Mouse (Mus musculus) hindbrain, embryonic 15.5 days (tissue): ENCODE results near the gene Ispd. TPM values are rescaled to one million over a fixed set of nuclear protein-coding genes. Genes with fewer than 3 reads are reported as not detected.

Experiments
- ATAC-seq: fragments of 200-750 bp; cut with Nextera tagmentation; 2 replicates; pipeline ENCODE4 v1.8.0; 2017; ENCODE audit warnings: low read depth, moderate number of reproducible peaks, moderate TSS enrichment; ENCODE audit not compliant: low FRiP score
- H3K27ac ChIP-seq: fragments of 300-500 bp; sonication (generic); replicated peaks from 2 replicates; pipeline ENCODE4 v1.5.1; 2015; ENCODE audit warnings: mild to moderate bottlenecking, inconsistent platforms
- H3K27me3 ChIP-seq: fragments of 300-500 bp; sonication (generic); 2 replicates; pipeline ENCODE4 v1.6.1; 2015; ENCODE audit warnings: control low read depth, inconsistent platforms
- H3K36me3 ChIP-seq: fragments of 300-500 bp; sonication (generic); 2 replicates; pipeline ENCODE4 v1.6.1; 2015; ENCODE audit warnings: control low read depth, inconsistent platforms
- H3K4me1 ChIP-seq: fragments of 300-500 bp; sonication (generic); replicated peaks from 2 replicates; pipeline ENCODE4 v1.6.1; 2015; ENCODE audit warnings: control low read depth, inconsistent platforms
- H3K4me2 ChIP-seq: fragments of 300-500 bp; sonication (generic); 2 replicates; pipeline ENCODE4 v1.6.1; 2015; ENCODE audit warnings: moderate library complexity, mild to moderate bottlenecking, inconsistent platforms
- H3K4me3 ChIP-seq: fragments of 300-500 bp; sonication (generic); 2 replicates; pipeline ENCODE4 v1.5.1; 2015; ENCODE audit warnings: mild to moderate bottlenecking, inconsistent platforms
- H3K9ac ChIP-seq: fragments of 300-500 bp; sonication (generic); 2 replicates; pipeline ENCODE4 v1.6.1; 2015; ENCODE audit warnings: inconsistent platforms
- H3K9me3 ChIP-seq: fragments of 300-500 bp; sonication (generic); 2 replicates; pipeline ENCODE4 v1.6.1; 2016; ENCODE audit warnings: control low read depth, inconsistent platforms
- WGBS: fragments of 180-500 bp; shearing (Covaris S2); methylation state at CpG from one replicate; pipeline ENCODE4 v1.1.7; 2015; 5-methylcytosine and 5-hydroxymethylcytosine counted together
- polyA plus RNA-seq: library from polyadenylated mRNA; unstranded; fragments of >200 nt; fragmentation: Nextera tagmentation; extraction: Ambion mirVana; gene quantifications from 2 replicates; pipeline ENCODE4 v1.2.1, GENCODE M21; 2015

Gene Ispd
- polyA plus RNA-seq, 1 experiment from 2014 or later = 13.9 TPM

- H3K27me3 ChIP-seq = no peaks in the 10 kb centered on the region
- no peaks in the 10 kb centered on the region for H3K9me3 ChIP-seq
- ATAC-seq = no peak
- H3K9ac ChIP-seq = no peak overlapping the region
- H3K36me3 ChIP-seq = no peaks in the 10 kb centered on the region
- no peak overlapping the region for H3K4me2 ChIP-seq
- no peak overlapping the region for H3K27ac ChIP-seq
- no peak overlapping the region for H3K4me3 ChIP-seq
- no peaks in the 10 kb centered on the region for H3K4me1 ChIP-seq
- WGBS = 54% methylated on average over 4 of the region's 4 CpGs
Observed at GRCm38 (mm10) chr12:36531421-36532072, 150.3 kb downstream of the Ispd start.

- no peak for ATAC-seq
- H3K4me1 ChIP-seq = no peaks in the 10 kb centered on the region
- H3K4me3 ChIP-seq = no peak overlapping the region
- no peaks in the 10 kb centered on the region for H3K27me3 ChIP-seq
- H3K9me3 ChIP-seq = no peaks in the 10 kb centered on the region
- no peak overlapping the region for H3K9ac ChIP-seq
- WGBS = 89% methylated on average over 3 of the region's 3 CpGs
- no peak overlapping the region for H3K27ac ChIP-seq
- H3K4me2 ChIP-seq = no peak overlapping the region
- no peaks in the 10 kb centered on the region for H3K36me3 ChIP-seq
Observed at GRCm38 (mm10) chr12:36532525-36532924, 151.3 kb downstream of the Ispd start.

GRCm38 (mm10) chr12:36533160-36533900 lies 152.1 kb downstream of the Ispd start:
- WGBS = 92% methylated on average over 2 of the region's 2 CpGs
- Histone ChIP-seq H3K4me2 (no peak overlapping the region), H3K4me1 (no peaks in the 10 kb centered on the region), H3K9me3 (no peaks in the 10 kb centered on the region), H3K9ac (no peak overlapping the region), H3K4me3 (no peak overlapping the region), H3K36me3 (no peaks in the 10 kb centered on the region), H3K27ac (no peak overlapping the region), H3K27me3 (no peaks in the 10 kb centered on the region)
- ATAC-seq = no peak

GRCm38 (mm10) chr12:36534589-36534988 lies 153.3 kb downstream of the Ispd start:
- 90% methylated on average over 5 of the region's 5 CpGs for WGBS
- H3K4me3 ChIP-seq = no peak overlapping the region
- no peaks in the 10 kb centered on the region for H3K9me3 ChIP-seq
- H3K27me3 ChIP-seq = no peaks in the 10 kb centered on the region
- no peak for ATAC-seq
- no peaks in the 10 kb centered on the region for H3K4me1 ChIP-seq
- H3K36me3 ChIP-seq = no peaks in the 10 kb centered on the region
- no peak overlapping the region for H3K4me2 ChIP-seq
- H3K9ac ChIP-seq = no peak overlapping the region
- H3K27ac ChIP-seq = no peak overlapping the region

- no peak for ATAC-seq
- H3K4me1 ChIP-seq = no peaks in the 10 kb centered on the region
Observed at GRCm38 (mm10) chr12:36545318-36545717, 164.1 kb downstream of the Ispd start.

GRCm38 (mm10) chr12:36549474-36549873 lies 168.2 kb downstream of the Ispd start:
- Histone ChIP-seq H3K27ac (no peak overlapping the region), H3K36me3 (no peaks in the 10 kb centered on the region), H3K27me3 (no peaks in the 10 kb centered on the region), H3K9me3 (no peaks in the 10 kb centered on the region), H3K4me3 (no peak overlapping the region), H3K9ac (no peak overlapping the region), H3K4me2 (no peak overlapping the region), H3K4me1 (no peaks in the 10 kb centered on the region)
- 89% methylated on average over 9 of the region's 9 CpGs for WGBS
- no peak for ATAC-seq

More at GRCm38 (mm10) chr12:36545318-36545717, 164.1 kb downstream of the Ispd start:
- H3K9me3 ChIP-seq = no peaks in the 10 kb centered on the region
- no peak overlapping the region for H3K27ac ChIP-seq
- H3K9ac ChIP-seq = no peak overlapping the region
- no peaks in the 10 kb centered on the region for H3K36me3 ChIP-seq
- no peak overlapping the region for H3K4me2 ChIP-seq
- H3K4me3 ChIP-seq = no peak overlapping the region
- H3K27me3 ChIP-seq = no peaks in the 10 kb centered on the region

GRCm38 (mm10) chr12:36554697-36555096 lies 173.4 kb downstream of the Ispd start:
- Histone ChIP-seq H3K4me1 (no peaks in the 10 kb centered on the region), H3K4me2 (no peak overlapping the region), H3K27ac (no peak overlapping the region), H3K4me3 (no peak overlapping the region), H3K9ac (no peak overlapping the region), H3K36me3 (no peaks in the 10 kb centered on the region), H3K9me3 (no peaks in the 10 kb centered on the region), H3K27me3 (no peaks in the 10 kb centered on the region)
- ATAC-seq = no peak
- 93% methylated on average over 1 of the region's 1 CpGs for WGBS

- no peaks in the 10 kb centered on the region for H3K4me1 ChIP-seq
- H3K9me3 ChIP-seq = no peaks in the 10 kb centered on the region
- H3K27ac ChIP-seq = no peak overlapping the region
- H3K9ac ChIP-seq = no peak overlapping the region
- no peak overlapping the region for H3K4me2 ChIP-seq
- 60% methylated on average over 2 of the region's 2 CpGs for WGBS
- H3K27me3 ChIP-seq = no peaks in the 10 kb centered on the region
- no peak overlapping the region for H3K4me3 ChIP-seq
- no peaks in the 10 kb centered on the region for H3K36me3 ChIP-seq
- ATAC-seq = no peak
Observed at GRCm38 (mm10) chr12:36564146-36564545, 182.9 kb downstream of the Ispd start.

GRCm38 (mm10) chr12:36566974-36567373 lies 185.7 kb downstream of the Ispd start:
- H3K9ac ChIP-seq = no peak overlapping the region
- WGBS = 93% methylated on average over 1 of the region's 1 CpGs
- no peaks in the 10 kb centered on the region for H3K27me3 ChIP-seq
- H3K4me3 ChIP-seq = no peak overlapping the region
- H3K4me1 ChIP-seq = no peaks in the 10 kb centered on the region
- H3K27ac ChIP-seq = no peak overlapping the region
- H3K4me2 ChIP-seq = no peak overlapping the region
- ATAC-seq = no peak
- H3K36me3 ChIP-seq = no peaks in the 10 kb centered on the region
- no peaks in the 10 kb centered on the region for H3K9me3 ChIP-seq

GRCm38 (mm10) chr12:36570414-36571095 lies 189.3 kb downstream of the Ispd start:
- Histone ChIP-seq H3K27me3 (no peaks in the 10 kb centered on the region), H3K4me3 (no peak overlapping the region), H3K4me1 (no peaks in the 10 kb centered on the region), H3K9me3 (no peaks in the 10 kb centered on the region), H3K36me3 (no peaks in the 10 kb centered on the region), H3K27ac (no peak overlapping the region), H3K9ac (no peak overlapping the region), H3K4me2 (no peak overlapping the region)
- WGBS = 89% methylated on average over 4 of the region's 4 CpGs
- ATAC-seq = no peak

GRCm38 (mm10) chr12:36584828-36585227 lies 203.6 kb downstream of the Ispd start:
- H3K4me1 ChIP-seq = no peaks in the 10 kb centered on the region
- H3K36me3 ChIP-seq = no peaks in the 10 kb centered on the region
- H3K9me3 ChIP-seq = no peaks in the 10 kb centered on the region
- H3K4me3 ChIP-seq = no peak overlapping the region
- ATAC-seq = no peak
- WGBS = 79% methylated on average over 3 of the region's 3 CpGs
- H3K4me2 ChIP-seq = no peak overlapping the region
- H3K27ac ChIP-seq = no peak overlapping the region
- H3K27me3 ChIP-seq = no peaks in the 10 kb centered on the region
- no peak overlapping the region for H3K9ac ChIP-seq

- Histone ChIP-seq H3K27ac (no peak overlapping the region), H3K4me2 (no peak overlapping the region), H3K36me3 (no peaks in the 10 kb centered on the region), H3K9ac (no peak overlapping the region), H3K9me3 (no peaks in the 10 kb centered on the region), H3K4me3 (no peak overlapping the region), H3K27me3 (no peaks in the 10 kb centered on the region), H3K4me1 (no peaks in the 10 kb centered on the region)
- 84% methylated on average over 2 of the region's 2 CpGs for WGBS
- no peak for ATAC-seq
Observed at GRCm38 (mm10) chr12:36597539-36598250, 216.4 kb downstream of the Ispd start.
